Mouse (Mus musculus) stomach, embryonic 14.5 days (tissue): Measurements from ENCODE around the gene Ablim1. TPM values are rescaled to one million over a fixed set of nuclear protein-coding genes. Genes with fewer than 3 reads are reported as not detected.

Source experiments
- ATAC-seq: fragments of 200-750 bp; cut with Nextera tagmentation; 2 replicates; pipeline ENCODE4 v1.8.0; 2017; ENCODE audit warnings: low read depth, moderate TSS enrichment; ENCODE audit not compliant: insufficient number of reproducible peaks, insufficient read depth, low FRiP score
- H3K27ac ChIP-seq: fragments of 300-500 bp; sonication (generic); 2 replicates; pipeline ENCODE4 v1.5.1; 2014; ENCODE audit warnings: mild to moderate bottlenecking, low read length, moderate library complexity, mixed read lengths
- H3K27me3 ChIP-seq: fragments of 300-500 bp; sonication (generic); 2 replicates; pipeline ENCODE4 v1.6.1; 2014; ENCODE audit warnings: low read length, control low read depth, mixed read lengths; ENCODE audit not compliant: control insufficient read depth, insufficient read depth
- H3K36me3 ChIP-seq: fragments of 300-500 bp; sonication (generic); 2 replicates; pipeline ENCODE4 v1.6.1; 2014; ENCODE audit warnings: mild to moderate bottlenecking, control low read depth, low read length, moderate library complexity, mixed read lengths; ENCODE audit not compliant: control insufficient read depth, insufficient read depth
- H3K4me1 ChIP-seq: fragments of 300-500 bp; sonication (generic); 2 replicates; pipeline ENCODE4 v1.6.1; 2014; ENCODE audit warnings: low read length, control low read depth, mixed read lengths; ENCODE audit not compliant: control insufficient read depth, insufficient read depth
- H3K4me2 ChIP-seq: fragments of 300-500 bp; sonication (generic); replicated peaks from 2 replicates; pipeline ENCODE4 v1.6.1; 2014; ENCODE audit warnings: low read depth, low read length, control low read depth
- H3K4me3 ChIP-seq: fragments of 300-500 bp; sonication (generic); 2 replicates; pipeline ENCODE4 v1.5.1; 2014; ENCODE audit warnings: low read depth, low read length, control low read depth
- H3K9ac ChIP-seq: fragments of 300-500 bp; sonication (generic); replicated peaks from 2 replicates; pipeline ENCODE4 v1.6.1; 2014; ENCODE audit warnings: low read depth, mild to moderate bottlenecking, control low read depth, low read length, moderate library complexity, mixed read lengths
- H3K9me3 ChIP-seq: fragments of 300-500 bp; sonication (generic); 2 replicates; pipeline ENCODE4 v1.6.1; 2016; ENCODE audit warnings: low read depth, low read length, control low read depth; ENCODE audit not compliant: control insufficient read depth
- WGBS: fragments of 180-500 bp; shearing (Covaris S2); extraction: QIAGEN DNeasy Blood & Tissue Kit; methylation state at CpG from one replicate; pipeline ENCODE4 v1.1.7; 2014; 5-methylcytosine and 5-hydroxymethylcytosine counted together
- polyA plus RNA-seq: library from polyadenylated mRNA; unstranded; fragments of >200 nt; fragmentation: Nextera tagmentation; extraction: Ambion mirVana; gene quantifications from 2 replicates; pipeline ENCODE4 v1.2.1, GENCODE M21; 2014

The Ablim1 gene
- polyA plus RNA-seq, 1 experiment from 2014 or later: 36.9 TPM

GRCm38 (mm10) chr19:57293737-57294136, 21.0 kb downstream of the Ablim1 start:
- ATAC-seq: no peak
- Histone ChIP-seq H3K4me3 (no peak overlapping the region), H3K36me3 (no peaks in the 10 kb centered on the region), H3K4me2 (no peak overlapping the region), H3K27me3 (no peaks in the 10 kb centered on the region), H3K27ac (no peak overlapping the region), H3K9me3 (no peaks in the 10 kb centered on the region), H3K9ac (no peak overlapping the region), H3K4me1 (peaks cover 4% of the 10 kb centered on the region; the same call in 1 of the 2 replicates)
- 25% methylated on average over 7 of the region's 7 CpGs for WGBS

- Histone ChIP-seq H3K36me3 (no peaks in the 10 kb centered on the region), H3K4me1 (peaks cover 5% of the 10 kb centered on the region; the same call in 1 of the 2 replicates), H3K27me3 (no peaks in the 10 kb centered on the region), H3K4me3 (no peak overlapping the region), H3K9me3 (no peaks in the 10 kb centered on the region; the same call in 1 of the 2 replicates), H3K27ac (no peak overlapping the region), H3K4me2 (no peak overlapping the region), H3K9ac (no peak overlapping the region)
- no peak for ATAC-seq
- 75% methylated on average over 3 of the region's 3 CpGs for WGBS
Observed at GRCm38 (mm10) chr19:57283310-57283709, 31.4 kb downstream of the Ablim1 start.

- ATAC-seq: no peak
- H3K4me2 ChIP-seq: no peak overlapping the region
- no peaks in the 10 kb centered on the region for H3K36me3 ChIP-seq
- H3K27me3 ChIP-seq: no peaks in the 10 kb centered on the region
- H3K4me3 ChIP-seq: no peak overlapping the region
- no peak overlapping the region for H3K27ac ChIP-seq
- no peak overlapping the region for H3K9ac ChIP-seq
- no peaks in the 10 kb centered on the region; the same call in 1 of the 2 replicates for H3K9me3 ChIP-seq
- WGBS: 45% methylated on average over 5 of the region's 5 CpGs
- H3K4me1 ChIP-seq: peaks cover 12% of the 10 kb centered on the region; the same call in 1 of the 2 replicates
Observed at GRCm38 (mm10) chr19:57282642-57283041, 32.1 kb downstream of the Ablim1 start.

- Histone ChIP-seq H3K27ac (no peak overlapping the region), H3K4me3 (no peak overlapping the region), H3K9me3 (no peaks in the 10 kb centered on the region), H3K36me3 (no peaks in the 10 kb centered on the region), H3K4me2 (no peak overlapping the region), H3K9ac (no peak overlapping the region), H3K4me1 (peaks cover 25% of the 10 kb centered on the region), H3K27me3 (no peaks in the 10 kb centered on the region)
- 84% methylated on average over 4 of the region's 4 CpGs for WGBS
- no peak for ATAC-seq
Observed at GRCm38 (mm10) chr19:57279666-57280065, 35.1 kb downstream of the Ablim1 start.

- Histone ChIP-seq H3K36me3 (no peaks in the 10 kb centered on the region), H3K9ac (no peak overlapping the region), H3K9me3 (no peaks in the 10 kb centered on the region), H3K4me1 (peaks cover 36% of the 10 kb centered on the region), H3K27ac (no peak overlapping the region), H3K4me3 (no peak overlapping the region), H3K27me3 (no peaks in the 10 kb centered on the region), H3K4me2 (no peak overlapping the region)
- ATAC-seq: no peak
- 73% methylated on average over 8 of the region's 8 CpGs for WGBS
Observed at GRCm38 (mm10) chr19:57278263-57278662, 36.5 kb downstream of the Ablim1 start.

- no peak overlapping the region for H3K27ac ChIP-seq
- H3K9ac ChIP-seq: no peak overlapping the region
- H3K27me3 ChIP-seq: no peaks in the 10 kb centered on the region
- H3K4me1 ChIP-seq: peaks cover 42% of the 10 kb centered on the region
- H3K4me2 ChIP-seq: no peak overlapping the region
- H3K36me3 ChIP-seq: no peaks in the 10 kb centered on the region
- no peak overlapping the region for H3K4me3 ChIP-seq
- WGBS: 88% methylated on average over 6 of the region's 6 CpGs
- no peak for ATAC-seq
- no peaks in the 10 kb centered on the region for H3K9me3 ChIP-seq
Observed at GRCm38 (mm10) chr19:57277010-57277409, 37.7 kb downstream of the Ablim1 start.

GRCm38 (mm10) chr19:57275166-57275953, 39.4 kb downstream of the Ablim1 start:
- Histone ChIP-seq H3K9ac (no peak overlapping the region), H3K36me3 (no peaks in the 10 kb centered on the region), H3K27ac (peak overlapping the region; percentile 78), H3K27me3 (no peaks in the 10 kb centered on the region), H3K9me3 (no peaks in the 10 kb centered on the region), H3K4me3 (0 out of 2 replicates have a peak overlapping the region, but pooled peaks have one; percentile 6), H3K4me2 (peak overlapping the region; percentile 40), H3K4me1 (peaks cover 46% of the 10 kb centered on the region)
- ATAC-seq: peak; percentile 64; the same call in 1 of the 2 replicates
- WGBS: 18% methylated on average over 15 of the region's 15 CpGs

GRCm38 (mm10) chr19:57274717-57275116, 40.0 kb downstream of the Ablim1 start:
- no peaks in the 10 kb centered on the region for H3K36me3 ChIP-seq
- peaks cover 46% of the 10 kb centered on the region for H3K4me1 ChIP-seq
- no peaks in the 10 kb centered on the region for H3K27me3 ChIP-seq
- peak overlapping the region; percentile 78 for H3K27ac ChIP-seq
- ATAC-seq: peak; percentile 48; the same call in 1 of the 2 replicates
- WGBS: 20% methylated on average over 6 of the region's 6 CpGs
- 0 out of 2 replicates have a peak overlapping the region, but pooled peaks have one; percentile 6 for H3K4me3 ChIP-seq
- H3K4me2 ChIP-seq: peak overlapping the region; percentile 40
- H3K9me3 ChIP-seq: no peaks in the 10 kb centered on the region
- H3K9ac ChIP-seq: no peak overlapping the region
